Mouse (Mus musculus) embryonic facial prominence, embryonic 10.5 days (tissue): Measurements from ENCODE around the gene Itgb1. TPM values are rescaled to one million over a fixed set of nuclear protein-coding genes. Genes with fewer than 3 reads are reported as not detected.

Source experiments
- DNase-seq: peaks from one replicate; pipeline ENCODE4 v3.0.0-alpha.2; 2017; ENCODE audit warnings: low spot score
- H3K27ac ChIP-seq: fragments of 300-500 bp; sonication (generic); replicated peaks from 2 replicates; pipeline ENCODE4 v1.5.1; 2016; ENCODE audit warnings: mild to moderate bottlenecking
- H3K27me3 ChIP-seq: fragments of 300-500 bp; sonication (generic); replicated peaks from 2 replicates; pipeline ENCODE4 v1.6.1; 2016; ENCODE audit warnings: low read depth, mild to moderate bottlenecking; ENCODE audit not compliant: poor library complexity, severe bottlenecking
- H3K36me3 ChIP-seq: fragments of 300-500 bp; sonication (generic); replicated peaks from 2 replicates; pipeline ENCODE4 v1.6.1; 2016; ENCODE audit warnings: mild to moderate bottlenecking, moderate library complexity
- H3K4me1 ChIP-seq: fragments of 300-500 bp; sonication (generic); 2 replicates; pipeline ENCODE4 v1.6.1; 2016
- H3K4me3 ChIP-seq: fragments of 300-500 bp; sonication (generic); 2 replicates; pipeline ENCODE4 v1.5.1; 2016; ENCODE audit warnings: mild to moderate bottlenecking, moderate library complexity
- H3K9me3 ChIP-seq: fragments of 300-500 bp; sonication (generic); 2 replicates; pipeline ENCODE4 v1.6.1; 2016; ENCODE audit warnings: mild to moderate bottlenecking
- WGBS: fragments of 180-500 bp; shearing (Covaris S2); methylation state at CpG from one replicate; pipeline ENCODE4 v1.1.7; 2016; 5-methylcytosine and 5-hydroxymethylcytosine counted together
- polyA plus RNA-seq: library from polyadenylated mRNA; unstranded; fragments of >200 nt; fragmentation: Nextera tagmentation; extraction: Ambion mirVana; gene quantifications from 2 replicates; pipeline ENCODE4 v1.2.1, GENCODE M21; 2016

Gene Itgb1
- polyA plus RNA-seq, 1 experiment from 2014 or later = 131 TPM

GRCm38 (mm10) chr8:128688679-128689078 lies 3.2 kb downstream of the Itgb1 start:
- Histone ChIP-seq H3K9me3 (no peaks in the 10 kb centered on the region), H3K36me3 (no peaks in the 10 kb centered on the region), H3K27me3 (no peaks in the 10 kb centered on the region), H3K4me3 (no peak overlapping the region), H3K27ac (no peak overlapping the region), H3K4me1 (peaks cover 16% of the 10 kb centered on the region)
- 90% methylated on average over 3 of the region's 3 CpGs for WGBS
- no peak for DNase-seq

GRCm38 (mm10) chr8:128690056-128690455 lies 4.6 kb downstream of the Itgb1 start:
- Histone ChIP-seq H3K4me3 (no peak overlapping the region), H3K27ac (no peak overlapping the region), H3K36me3 (no peaks in the 10 kb centered on the region), H3K27me3 (no peaks in the 10 kb centered on the region), H3K9me3 (no peaks in the 10 kb centered on the region), H3K4me1 (peaks cover 10% of the 10 kb centered on the region)
- 80% methylated on average over 1 of the region's 1 CpGs for whole genome bisulfite sequencing
- no peak for DNase-seq

GRCm38 (mm10) chr8:128696701-128697397 lies 11.4 kb downstream of the Itgb1 start:
- Histone ChIP-seq H3K4me3 (no peak overlapping the region), H3K27ac (no peak overlapping the region), H3K27me3 (no peaks in the 10 kb centered on the region), H3K36me3 (0 out of 2 replicates have a peak, but pooled peaks cover 3% of the 10 kb centered on the region), H3K4me1 (no peaks in the 10 kb centered on the region), H3K9me3 (no peaks in the 10 kb centered on the region)
- no peak for DNase-seq
- 85% methylated on average over 1 of the region's 1 CpGs for WGBS

GRCm38 (mm10) chr8:128697945-128698344 lies 12.5 kb downstream of the Itgb1 start:
- H3K4me3 ChIP-seq = no peak overlapping the region
- H3K27ac ChIP-seq = no peak overlapping the region
- no peaks in the 10 kb centered on the region for H3K9me3 ChIP-seq
- no peaks in the 10 kb centered on the region for H3K4me1 ChIP-seq
- H3K27me3 ChIP-seq = no peaks in the 10 kb centered on the region
- 0 out of 2 replicates have a peak, but pooled peaks cover 3% of the 10 kb centered on the region for H3K36me3 ChIP-seq
- 80% methylated on average over 3 of the region's 3 CpGs for WGBS
- DNase-seq = no peak

- Histone ChIP-seq H3K27ac (no peak overlapping the region), H3K36me3 (peaks cover 34% of the 10 kb centered on the region)
- 84% methylated on average over 1 of the region's 1 CpGs for WGBS
Observed at GRCm38 (mm10) chr8:128704376-128704775, 18.9 kb downstream of the Itgb1 start.

GRCm38 (mm10) chr8:128704836-128705235 lies 19.4 kb downstream of the Itgb1 start:
- Histone ChIP-seq H3K4me3 (no peak overlapping the region), H3K4me1 (no peaks in the 10 kb centered on the region), H3K27me3 (no peaks in the 10 kb centered on the region), H3K36me3 (peaks cover 38% of the 10 kb centered on the region), H3K9me3 (no peaks in the 10 kb centered on the region), H3K27ac (no peak overlapping the region)
- 94% methylated on average over 2 of the region's 2 CpGs for WGBS
- no peak for DNase-seq

More at GRCm38 (mm10) chr8:128704376-128704775, 18.9 kb downstream of the Itgb1 start:
- Histone ChIP-seq H3K4me3 (no peak overlapping the region), H3K9me3 (no peaks in the 10 kb centered on the region), H3K4me1 (no peaks in the 10 kb centered on the region), H3K27me3 (no peaks in the 10 kb centered on the region)
- DNase-seq = no peak

GRCm38 (mm10) chr8:128709261-128709660 lies 23.8 kb downstream of the Itgb1 start:
- H3K27me3 ChIP-seq = no peaks in the 10 kb centered on the region
- no peak overlapping the region for H3K4me3 ChIP-seq
- H3K36me3 ChIP-seq = peaks cover 83% of the 10 kb centered on the region
- peak; percentile 77 for DNase-seq
- H3K9me3 ChIP-seq = no peaks in the 10 kb centered on the region
- WGBS = 53% methylated on average over 3 of the region's 3 CpGs
- no peak overlapping the region for H3K27ac ChIP-seq
- no peaks in the 10 kb centered on the region for H3K4me1 ChIP-seq

- no peak overlapping the region for H3K27ac ChIP-seq
- H3K4me1 ChIP-seq = no peaks in the 10 kb centered on the region
- no peak for DNase-seq
- no peak overlapping the region for H3K4me3 ChIP-seq
- no peaks in the 10 kb centered on the region for H3K27me3 ChIP-seq
- H3K9me3 ChIP-seq = no peaks in the 10 kb centered on the region
- H3K36me3 ChIP-seq = peaks cover 97% of the 10 kb centered on the region
Observed at GRCm38 (mm10) chr8:128716184-128716583, 30.7 kb downstream of the Itgb1 start.

- 68% methylated on average over 1 of the region's 1 CpGs for WGBS
- peaks cover 88% of the 10 kb centered on the region for H3K36me3 ChIP-seq
- no peaks in the 10 kb centered on the region for H3K27me3 ChIP-seq
- H3K27ac ChIP-seq = no peak overlapping the region
- no peaks in the 10 kb centered on the region for H3K9me3 ChIP-seq
- peak; percentile 25 for DNase-seq
- no peak overlapping the region for H3K4me3 ChIP-seq
- no peaks in the 10 kb centered on the region for H3K4me1 ChIP-seq
Observed at GRCm38 (mm10) chr8:128724819-128725218, 39.4 kb downstream of the Itgb1 start.

GRCm38 (mm10) chr8:128727213-128727612 lies 41.8 kb downstream of the Itgb1 start:
- no peak for DNase-seq
- H3K27ac ChIP-seq = no peak overlapping the region
- peaks cover 86% of the 10 kb centered on the region for H3K36me3 ChIP-seq
- no peaks in the 10 kb centered on the region for H3K4me1 ChIP-seq
- WGBS = 90% methylated on average over 1 of the region's 1 CpGs
- no peaks in the 10 kb centered on the region for H3K27me3 ChIP-seq
- H3K9me3 ChIP-seq = no peaks in the 10 kb centered on the region
- H3K4me3 ChIP-seq = no peak overlapping the region

GRCm38 (mm10) chr8:128732254-128732653 lies 46.8 kb downstream of the Itgb1 start:
- Histone ChIP-seq H3K4me1 (no peaks in the 10 kb centered on the region), H3K4me3 (no peak overlapping the region), H3K36me3 (peaks cover 86% of the 10 kb centered on the region), H3K27me3 (no peaks in the 10 kb centered on the region), H3K27ac (no peak overlapping the region), H3K9me3 (no peaks in the 10 kb centered on the region)
- 36% methylated on average over 2 of the region's 2 CpGs for whole genome bisulfite sequencing
- DNase-seq = no peak

GRCm38 (mm10) chr8:128734118-128734517 lies 48.7 kb downstream of the Itgb1 start:
- H3K27me3 ChIP-seq = no peaks in the 10 kb centered on the region
- H3K4me1 ChIP-seq = no peaks in the 10 kb centered on the region
- peaks cover 86% of the 10 kb centered on the region for H3K36me3 ChIP-seq
- WGBS = 94% methylated on average over 3 of the region's 3 CpGs
- no peak for DNase-seq
- no peak overlapping the region for H3K27ac ChIP-seq
- no peak overlapping the region for H3K4me3 ChIP-seq
- H3K9me3 ChIP-seq = no peaks in the 10 kb centered on the region

- Histone ChIP-seq H3K4me3 (no peak overlapping the region), H3K9me3 (0 out of 2 replicates have a peak, but pooled peaks cover 4% of the 10 kb centered on the region), H3K36me3 (peaks cover 86% of the 10 kb centered on the region), H3K4me1 (no peaks in the 10 kb centered on the region), H3K27ac (no peak overlapping the region), H3K27me3 (no peaks in the 10 kb centered on the region)
- no peak for DNase-seq
- WGBS = 97% methylated on average over 3 of the region's 3 CpGs
Observed at GRCm38 (mm10) chr8:128735692-128736091, 50.2 kb downstream of the Itgb1 start.
